Mouse (Mus musculus) spleen, adult 2 months (tissue): Measurements from ENCODE around the gene Cep57l1.

ENCODE experiments used
- CTCF ChIP-seq: fragments of 200-500 bp; IDR thresholded peaks from 2 replicates; pipeline ENCODE4 v1.5.1; 2011; ENCODE audit warnings: mild to moderate bottlenecking, inconsistent platforms; ENCODE audit not compliant: insufficient read depth, insufficient read length, insufficient replicate concordance; ENCODE audit errors: extremely low read depth
- POLR2A ChIP-seq: fragments of 200-500 bp; IDR thresholded peaks from 2 replicates; pipeline ENCODE4 v1.6.1; 2011; ENCODE audit warnings: low read depth, low read length, inconsistent platforms

GRCm38 (mm10) chr10:41825041-41825440, 15.4 kb upstream of the Cep57l1 start:
- no peak for TF ChIP-seq POLR2A
- no peak for TF ChIP-seq CTCF
